Mouse (Mus musculus) heart, embryonic 14.5 days (tissue): ENCODE measurements around the gene Carns1. TPM values are rescaled to one million over a fixed set of nuclear protein-coding genes. Genes with fewer than 3 reads are reported as not detected.

ENCODE experiments used
- ATAC-seq: fragments of 200-750 bp; cut with Nextera tagmentation; 2 replicates; pipeline ENCODE4 v1.8.0; 2017; ENCODE audit warnings: low read depth, moderate TSS enrichment; ENCODE audit not compliant: insufficient number of reproducible peaks, insufficient read depth, low FRiP score
- H3K27ac ChIP-seq, 2 experiments: fragments of 200-500 bp in 1 of 2; fragments of 300-500 bp in 1 of 2; sonication (generic) in 1 of 2; replicated peaks in 1 of 2; 2 replicates each; pipeline ENCODE4 v1.5.1; 2012 to 2014; ENCODE audit warnings: low read depth in 2 of 2, low read length in 2 of 2, control low read depth in 1 of 2, mild to moderate bottlenecking in 1 of 2, mixed read lengths in 1 of 2; ENCODE audit not compliant: control insufficient read depth in 1 of 2, insufficient read depth in 1 of 2
- H3K27me3 ChIP-seq: fragments of 300-500 bp; sonication (generic); 2 replicates; pipeline ENCODE4 v1.6.1; 2014; ENCODE audit warnings: mild to moderate bottlenecking, low read length, control low read depth; ENCODE audit not compliant: control insufficient read depth, insufficient read depth
- H3K36me3 ChIP-seq: fragments of 300-500 bp; sonication (generic); 2 replicates; pipeline ENCODE4 v1.6.1; 2014; ENCODE audit warnings: mild to moderate bottlenecking, control low read depth, low read length, mixed read lengths; ENCODE audit not compliant: control insufficient read depth, insufficient read depth
- H3K4me1 ChIP-seq, 2 experiments: fragments of 200-500 bp in 1 of 2; fragments of 300-500 bp in 1 of 2; sonication (generic) in 1 of 2; 2 replicates each; pipeline ENCODE4 v1.6.1; 2012 to 2014; ENCODE audit warnings: low read length in 2 of 2, control low read depth in 1 of 2, mixed read lengths in 1 of 2; ENCODE audit not compliant: control insufficient read depth in 2 of 2, insufficient read depth in 2 of 2
- H3K4me2 ChIP-seq: fragments of 300-500 bp; sonication (generic); 2 replicates; pipeline ENCODE4 v1.6.1; 2014; ENCODE audit warnings: mild to moderate bottlenecking, low read length
- H3K4me3 ChIP-seq, 2 experiments: fragments of 200-500 bp in 1 of 2; fragments of 300-500 bp in 1 of 2; sonication (generic) in 1 of 2; 2 replicates each; pipeline ENCODE4 v1.5.1; 2012 to 2014; ENCODE audit warnings: low read length in 2 of 2, mild to moderate bottlenecking in 2 of 2, control low read depth in 1 of 2, low read depth in 1 of 2, moderate library complexity in 1 of 2; ENCODE audit not compliant: control insufficient read depth in 1 of 2, insufficient read depth in 1 of 2
- H3K9ac ChIP-seq: fragments of 300-500 bp; sonication (generic); 2 replicates; pipeline ENCODE4 v1.6.1; 2014; ENCODE audit warnings: mild to moderate bottlenecking, low read length
- H3K9me3 ChIP-seq: fragments of 300-500 bp; sonication (generic); 2 replicates; pipeline ENCODE4 v1.6.1; 2016; ENCODE audit warnings: low read length, control low read depth; ENCODE audit not compliant: control insufficient read depth
- WGBS: fragments of 180-500 bp; shearing (Covaris S2); extraction: QIAGEN DNeasy Blood & Tissue Kit; methylation state at CpG from one replicate; pipeline ENCODE4 v1.1.7; 2014; 5-methylcytosine and 5-hydroxymethylcytosine counted together
- polyA plus RNA-seq: library from polyadenylated mRNA; unstranded; fragments of >200 nt; fragmentation: Nextera tagmentation; extraction: Ambion mirVana; gene quantifications from 2 replicates; pipeline ENCODE4 v1.2.1, GENCODE M21; 2014

Gene Carns1
- polyA plus RNA-seq, 1 experiment from 2014 or later, result 6.5 TPM

GRCm38 (mm10) chr19:4211891-4212588 lies 36.8 kb upstream of the Carns1 start:
- H3K27me3 ChIP-seq, result peaks cover 56% of the 10 kb centered on the region

GRCm38 (mm10) chr19:4208563-4208962 lies 33.3 kb upstream of the Carns1 start:
- 72% methylated on average over 5 of the region's 5 CpGs for WGBS
- no peak overlapping the region for H3K27ac ChIP-seq
- ATAC-seq, result no peak
- H3K4me1 ChIP-seq, result peaks cover 8 to 13% of the 10 kb centered on the region in 2 experiments
- no peak overlapping the region for H3K4me3 ChIP-seq
- H3K27me3 ChIP-seq, result peaks cover 44% of the 10 kb centered on the region
- no peak overlapping the region for H3K4me2 ChIP-seq
- H3K9me3 ChIP-seq, result no peaks in the 10 kb centered on the region
- H3K9ac ChIP-seq, result no peak overlapping the region
- no peaks in the 10 kb centered on the region for H3K36me3 ChIP-seq

More at GRCm38 (mm10) chr19:4211891-4212588, 36.8 kb upstream of the Carns1 start:
- Histone ChIP-seq H3K4me1 (peaks cover 14 to 34% of the 10 kb centered on the region in 2 experiments), H3K9me3 (no peaks in the 10 kb centered on the region), H3K4me3 (no peak overlapping the region), H3K36me3 (no peaks in the 10 kb centered on the region), H3K9ac (no peak overlapping the region), H3K27ac (no peak overlapping the region), H3K4me2 (no peak overlapping the region)
- ATAC-seq, result no peak
- 27% methylated on average over 4 of the region's 4 CpGs for WGBS

DNA sequence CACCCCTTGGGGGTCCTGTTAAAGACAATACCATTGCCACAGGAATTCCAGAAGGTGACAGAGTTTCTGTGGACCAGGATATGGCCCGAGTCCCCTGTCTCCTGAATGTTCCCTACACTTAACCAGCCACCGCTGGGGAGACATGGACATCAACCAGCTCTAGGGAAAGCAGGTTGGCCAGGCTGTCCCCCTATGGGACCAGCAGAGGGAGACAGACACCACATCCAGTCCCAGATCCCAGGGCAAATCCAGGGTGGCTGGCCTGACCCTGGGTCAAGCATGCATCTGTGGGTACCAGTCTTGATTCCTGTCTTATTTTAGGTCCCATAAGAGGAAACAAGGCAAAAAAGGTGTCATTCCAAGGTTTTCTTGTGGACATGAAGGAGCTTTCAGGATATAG lies 31.7 kb upstream of the Carns1 start:
- H3K4me2 ChIP-seq, result no peak overlapping the region
- H3K4me3 ChIP-seq, result no peak overlapping the region
- H3K9me3 ChIP-seq, result no peaks in the 10 kb centered on the region
- H3K9ac ChIP-seq, result no peak overlapping the region
- H3K4me1 ChIP-seq, result peaks cover 5% of the 10 kb centered on the region in 2 experiments; a peak in 3 of 4 replicates
- no peak overlapping the region for H3K27ac ChIP-seq
- no peaks in the 10 kb centered on the region for H3K36me3 ChIP-seq
- peaks cover 28% of the 10 kb centered on the region for H3K27me3 ChIP-seq
- ATAC-seq, result no peak
- WGBS, result 2% methylated on average over 2 of the region's 2 CpGs

DNA sequence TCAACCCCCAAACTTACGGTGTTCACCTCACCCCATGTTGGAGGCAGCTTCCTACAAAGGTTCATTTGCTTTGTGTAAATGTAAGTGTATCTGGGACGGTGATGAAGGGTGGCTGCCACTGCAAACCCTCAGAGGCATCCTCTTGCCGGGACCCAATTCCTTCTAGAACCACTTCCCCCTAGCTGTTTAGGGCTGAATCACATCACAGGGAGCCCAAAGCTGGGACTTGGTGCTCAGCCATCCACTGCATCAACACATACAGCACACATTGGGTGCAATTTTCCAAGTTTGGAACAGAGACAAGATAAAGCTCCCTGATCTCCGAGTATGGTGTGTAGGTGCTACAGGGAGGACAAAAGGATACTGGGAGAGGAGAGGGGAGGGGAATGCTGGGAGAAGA lies 29.6 kb upstream of the Carns1 start:
- no peak overlapping the region for H3K27ac ChIP-seq
- H3K4me1 ChIP-seq, result peaks cover 14 to 17% of the 10 kb centered on the region in 2 experiments
- H3K27me3 ChIP-seq, result peaks cover 16% of the 10 kb centered on the region
- WGBS, result 43% methylated on average over 4 of the region's 4 CpGs
- no peak overlapping the region for H3K4me2 ChIP-seq
- H3K9ac ChIP-seq, result no peak overlapping the region
- H3K9me3 ChIP-seq, result no peaks in the 10 kb centered on the region
- ATAC-seq, result no peak
- peaks cover 7% of the 10 kb centered on the region; the same call in 1 of the 2 replicates for H3K36me3 ChIP-seq
- H3K4me3 ChIP-seq, result no peak overlapping the region

DNA sequence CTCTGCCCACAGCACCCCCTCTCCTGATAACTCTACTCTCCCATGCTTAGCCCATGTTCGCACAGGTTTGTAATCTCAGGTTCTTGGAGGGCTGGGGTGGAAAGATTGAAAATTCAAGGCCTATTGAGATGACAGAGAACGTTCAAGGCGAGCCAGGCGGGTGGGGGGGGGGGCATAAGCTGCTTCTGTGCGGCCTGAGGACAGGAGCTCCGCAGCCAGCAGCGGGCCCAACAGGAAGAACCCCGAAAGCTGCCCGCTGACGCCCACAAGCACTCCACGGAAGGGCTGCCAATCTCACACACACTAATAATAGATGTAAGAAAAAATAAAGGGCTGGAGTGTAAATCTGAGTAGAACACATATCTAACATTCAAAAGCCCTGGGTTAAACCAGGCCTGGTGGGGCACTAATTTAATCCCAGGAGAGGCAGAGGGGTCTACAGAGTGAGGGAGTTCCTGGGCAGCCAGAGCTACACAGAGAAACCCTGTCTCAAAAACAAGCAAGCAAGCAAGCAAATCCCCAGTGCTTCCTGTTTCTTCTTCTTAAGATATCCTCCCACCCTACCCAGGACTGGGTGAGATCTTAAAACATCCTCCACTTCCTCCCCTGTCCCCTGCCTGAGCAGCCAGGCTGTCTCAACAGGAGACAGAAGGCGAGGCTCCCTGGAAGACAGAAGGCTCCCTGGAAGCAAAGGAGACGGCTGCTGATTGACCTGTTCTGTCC lies 28.5 kb upstream of the Carns1 start:
- Histone ChIP-seq H3K27ac (0 out of 4 replicates have a peak overlapping the region, but pooled peaks of 1 of the 2 experiments have one; percentile 38), H3K4me1 (peaks cover 14 to 17% of the 10 kb centered on the region in 2 experiments)
- no peak for ATAC-seq

DNA sequence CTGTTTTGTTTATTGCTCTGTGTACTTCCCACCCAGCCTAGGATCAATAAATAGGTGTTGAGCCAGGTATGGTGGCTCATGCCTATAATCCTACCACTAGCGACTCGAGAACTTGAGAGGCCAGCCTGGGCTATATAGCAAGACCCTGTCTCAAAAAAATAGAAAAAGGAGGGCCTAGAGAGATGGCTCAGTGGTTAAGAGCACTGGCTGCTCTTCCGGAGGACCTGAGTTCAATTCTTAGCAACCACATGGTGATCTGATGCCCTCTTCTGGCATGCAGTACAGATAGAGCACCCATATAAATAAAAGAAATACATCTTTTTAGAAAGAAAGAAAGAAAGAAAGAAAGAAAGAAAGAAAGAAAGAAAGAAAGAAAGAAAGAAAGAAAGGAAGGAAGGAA lies 27.9 kb upstream of the Carns1 start:
- H3K9ac ChIP-seq, result no peak overlapping the region

More for the DNA sequence above, 28.5 kb upstream of the Carns1 start:
- Histone ChIP-seq H3K9ac (no peak overlapping the region), H3K36me3 (peaks cover 18% of the 10 kb centered on the region), H3K4me3 (no peak overlapping the region), H3K4me2 (no peak overlapping the region), H3K9me3 (no peaks in the 10 kb centered on the region), H3K27me3 (peaks cover 16% of the 10 kb centered on the region)
- WGBS, result 51% methylated on average over 13 of the region's 13 CpGs

GRCm38 (mm10) chr19:4202149-4202548 lies 26.9 kb upstream of the Carns1 start:
- Histone ChIP-seq H3K27me3 (peaks cover 12% of the 10 kb centered on the region), H3K27ac (peak overlapping the region in 1 of 2 experiments; percentile 70; a peak in 2 of 4 replicates), H3K4me1 (peaks cover 14 to 17% of the 10 kb centered on the region in 2 experiments), H3K9ac (peak overlapping the region; percentile 88), H3K36me3 (peaks cover 28% of the 10 kb centered on the region), H3K9me3 (no peaks in the 10 kb centered on the region), H3K4me3 (peak overlapping the region; percentile 74), H3K4me2 (peak overlapping the region; percentile 95)
- WGBS, result 25% methylated on average over 7 of the region's 7 CpGs
- no peak for ATAC-seq

More for the DNA sequence above, 27.9 kb upstream of the Carns1 start:
- peaks cover 24% of the 10 kb centered on the region for H3K36me3 ChIP-seq
- no peak overlapping the region for H3K4me3 ChIP-seq
- no peak overlapping the region for H3K4me2 ChIP-seq
- peaks cover 14 to 17% of the 10 kb centered on the region in 2 experiments for H3K4me1 ChIP-seq
- H3K9me3 ChIP-seq, result no peaks in the 10 kb centered on the region
- H3K27ac ChIP-seq, result no peak overlapping the region
- peaks cover 16% of the 10 kb centered on the region for H3K27me3 ChIP-seq
- WGBS, result 64% methylated on average over 3 of the region's 3 CpGs
- ATAC-seq, result no peak
